Mouse (Mus musculus) CH12.LX (cell line): Measurements from ENCODE around the gene 4931408C20Rik.

Experiments used
- CHD1 ChIP-seq: IDR thresholded peaks from 2 replicates; pipeline ENCODE4 v1.6.1; 2012; ENCODE audit warnings: low read depth, low read length, improper control_type of control experiment, inconsistent platforms
- CTCF ChIP-seq, 2 experiments: IDR thresholded peaks in 1 of 2; conservative IDR thresholded peaks in 1 of 2; 2 replicates each; pipeline ENCODE4 v1.5.1; 2011 to 2012; ENCODE audit warnings: low read depth in 2 of 2, low read length in 2 of 2, improper control_type of control experiment in 1 of 2, inconsistent platforms in 1 of 2, mild to moderate bottlenecking in 1 of 2, moderate library complexity in 1 of 2
- E2F4 ChIP-seq: IDR thresholded peaks from 2 replicates; pipeline ENCODE4 v1.6.1; 2011; ENCODE audit warnings: low read depth, low read length, improper control_type of control experiment; ENCODE audit not compliant: insufficient replicate concordance
- EP300 ChIP-seq: IDR thresholded peaks from 2 replicates; pipeline ENCODE4 v1.6.1; 2011; ENCODE audit warnings: low read length, improper control_type of control experiment
- ETS1 ChIP-seq: conservative IDR thresholded peaks from 2 replicates; pipeline ENCODE4 v1.6.1; 2012; ENCODE audit warnings: low read depth, mild to moderate bottlenecking, inconsistent platforms, low read length, improper control_type of control experiment, moderate library complexity
- MAX ChIP-seq: IDR thresholded peaks from 2 replicates; pipeline ENCODE4 v1.6.1; 2011; ENCODE audit warnings: low read length, improper control_type of control experiment
- PAX5 ChIP-seq: IDR thresholded peaks from 2 replicates; pipeline ENCODE4 v1.6.1; 2012; ENCODE audit warnings: low read length, inconsistent platforms, mixed read lengths
- POLR2A ChIP-seq: IDR thresholded peaks from 2 replicates; pipeline ENCODE4 v1.6.1; 2011; ENCODE audit warnings: low read depth, mild to moderate bottlenecking, improper control_type of control experiment, low read length
- ZNF384 ChIP-seq: IDR thresholded peaks from 2 replicates; pipeline ENCODE4 v1.6.1; 2012; ENCODE audit warnings: low read depth, low read length, improper control_type of control experiment, inconsistent platforms

- TF ChIP-seq CTCF (conservative IDR thresholded peaks at IDR 0.05 in 1 of 2, IDR thresholded peaks at IDR 0.05 in 1 of 2; ENCODE audit: low read depth in 2 of 2, low read length in 2 of 2): no peak
- no peak for TF ChIP-seq ETS1
- no peak for TF ChIP-seq EP300
- TF ChIP-seq POLR2A: no peak
- no peak for TF ChIP-seq PAX5
- no peak for TF ChIP-seq MAX
- TF ChIP-seq ZNF384: no peak
- no peak for TF ChIP-seq CHD1
- TF ChIP-seq E2F4: no peak
Measured at GRCm38 (mm10) chr1:26687926-26688325, 666 bp upstream of the 4931408C20Rik start.
